Mouse (Mus musculus) spleen, adult 2 months (tissue): ENCODE results near the gene Ankrd13c.

Experiments
- CTCF ChIP-seq: fragments of 200-500 bp; IDR thresholded peaks from 2 replicates; pipeline ENCODE4 v1.5.1; 2011; ENCODE audit warnings: mild to moderate bottlenecking, inconsistent platforms; ENCODE audit not compliant: insufficient read depth, insufficient read length, insufficient replicate concordance; ENCODE audit errors: extremely low read depth
- POLR2A ChIP-seq: fragments of 200-500 bp; IDR thresholded peaks from 2 replicates; pipeline ENCODE4 v1.6.1; 2011; ENCODE audit warnings: low read depth, low read length, inconsistent platforms

- TF ChIP-seq CTCF (no peak), POLR2A (no peak)
These were observed 10.3 kb downstream of the Ankrd13c start for GRCm38 (mm10) chr3:157957320-157957719.
